Mouse (Mus musculus) right cerebral cortex, postnatal 10 days (tissue): ENCODE data around the gene Map2k5.

Experiments
- DNase-seq, 2 experiments: peaks; one replicate each; pipeline ENCODE4 v3.0.0; 2021; ENCODE audit warnings: low spot score in 2 of 2

Map2k5 gene

GRCm38 (mm10) chr9:63377270-63378142 is at the start of gene Map2k5:
Gene Map2k5, minus strand, starts transcription at chr9:63377902.
- DNase-seq: peak; percentile 94 to 95

GRCm38 (mm10) chr9:63421096-63421736 is 43.5 kb upstream of the Map2k5 start:
- DNase-seq: peak in 1 of 2 experiments; percentile 27

GRCm38 (mm10) chr9:63420396-63420795 is 42.7 kb upstream of the Map2k5 start:
- no peak for DNase-seq

GRCm38 (mm10) chr9:63400176-63400575 is 22.5 kb upstream of the Map2k5 start:
- no peak for DNase-seq

- no peak for DNase-seq
Observed at GRCm38 (mm10) chr9:63399463-63399815, 21.7 kb upstream of the Map2k5 start.

- DNase-seq: peak; percentile 94 to 95
Observed at GRCm38 (mm10) chr9:63398611-63399462, 21.1 kb upstream of the Map2k5 start, which contains the start of gene 2300009A05Rik. Gene 2300009A05Rik, minus strand, starts transcription at chr9:63399246.

GRCm38 (mm10) chr9:63395612-63396011 is 17.9 kb upstream of the Map2k5 start:
- DNase-seq: no peak

GRCm38 (mm10) chr9:63391307-63391706 is 13.6 kb upstream of the Map2k5 start:
- DNase-seq: no peak

GRCm38 (mm10) chr9:63382761-63383160 is 5.1 kb upstream of the Map2k5 start:
- DNase-seq: no peak

GRCm38 (mm10) chr9:63380326-63380725 is 2.6 kb upstream of the Map2k5 start:
- no peak for DNase-seq

GRCm38 (mm10) chr9:63378174-63378573 is 472 bp upstream of the Map2k5 start:
- DNase-seq: no peak

- no peak for DNase-seq
Observed at GRCm38 (mm10) chr9:63373315-63373714, 4.4 kb downstream of the Map2k5 start.

- no peak for DNase-seq
Observed at GRCm38 (mm10) chr9:63372541-63372940, 5.2 kb downstream of the Map2k5 start.

- peak in 1 of 2 experiments; percentile 37 for DNase-seq
Observed at GRCm38 (mm10) chr9:63360410-63360809, 17.3 kb downstream of the Map2k5 start.

- peak in 1 of 2 experiments; percentile 34 for DNase-seq
Observed at GRCm38 (mm10) chr9:63359016-63359415, 18.7 kb downstream of the Map2k5 start.

GRCm38 (mm10) chr9:63356721-63357120 is 21.0 kb downstream of the Map2k5 start:
- DNase-seq: no peak

GRCm38 (mm10) chr9:63356278-63356677 is 21.4 kb downstream of the Map2k5 start:
- no peak for DNase-seq

GRCm38 (mm10) chr9:63354168-63354567 is 23.5 kb downstream of the Map2k5 start:
- DNase-seq: no peak

- DNase-seq: no peak
Observed at GRCm38 (mm10) chr9:63350030-63350429, 27.7 kb downstream of the Map2k5 start.

- no peak for DNase-seq
Observed at GRCm38 (mm10) chr9:63349241-63349640, 28.5 kb downstream of the Map2k5 start.

- DNase-seq: no peak
Observed at GRCm38 (mm10) chr9:63348146-63348545, 29.6 kb downstream of the Map2k5 start.

GRCm38 (mm10) chr9:63346029-63346428 is 31.7 kb downstream of the Map2k5 start:
- no peak for DNase-seq
